Mouse (Mus musculus): ENCODE results near the gene Prtn3. TPM values are rescaled to one million over a fixed set of nuclear protein-coding genes. Genes with fewer than 3 reads are reported as not detected.

Gene Prtn3
- 11.8 and 14.1 TPM in 2 replicates for polyA plus RNA-seq (2016; fragmentation: Nextera tagmentation; extraction: Ambion mirVana)

- Histone ChIP-seq H3K36me3 (peaks cover 23% of the 10 kb centered on the region), H3K9ac (peak within 1 kb of the TSS; percentile 94), H3K9me3 (replicated peaks) (no peaks in the 10 kb centered on the region), H3K27ac (peak within 1 kb of the TSS; percentile 96), H3K27me3 (no peaks in the 10 kb centered on the region), H3K4me2 (replicated peaks) (peak within 1 kb of the TSS; percentile 81), H3K4me1 (peaks cover 44% of the 10 kb centered on the region), H3K4me3 (peak within 1 kb of the TSS; percentile 60)
- under 1% methylated on average over 56 of the region's 57 CpGs for WGBS
- ATAC-seq (ENCODE audit: low FRiP score), result peak; percentile 93
Measured at GRCm38 (mm10) chr10:79874290-79874862, at the start of gene Prtn3, which contains the start of gene Plppr3. TSS of gene Prtn3 (plus strand) at chr10:79874476. TSS of gene Plppr3 (minus strand) at chr10:79874634.

- 0 out of 2 replicates have a peak, but pooled peaks cover 3% of the 10 kb centered on the region for H3K9me3 ChIP-seq (replicated peaks)
- no peaks in the 10 kb centered on the region for H3K27me3 ChIP-seq
- no peaks in the 10 kb centered on the region for H3K4me1 ChIP-seq
- H3K36me3 ChIP-seq, result no peaks in the 10 kb centered on the region
- ATAC-seq (ENCODE audit: low FRiP score), result no peak
- H3K4me2 ChIP-seq (replicated peaks), result no peak overlapping the region
- H3K9ac ChIP-seq, result no peak overlapping the region
- 90% methylated on average over 3 of the region's 3 CpGs for WGBS
- no peak overlapping the region for H3K27ac ChIP-seq
- no peak overlapping the region for H3K4me3 ChIP-seq
Measured at GRCm38 (mm10) chr10:79831583-79831982, 42.7 kb upstream of the Prtn3 start.

- Histone ChIP-seq H3K36me3 (no peaks in the 10 kb centered on the region), H3K9me3 (replicated peaks) (0 out of 2 replicates have a peak, but pooled peaks cover 1% of the 10 kb centered on the region), H3K4me3 (no peak overlapping the region), H3K4me1 (no peaks in the 10 kb centered on the region), H3K27ac (no peak overlapping the region), H3K9ac (no peak overlapping the region), H3K27me3 (no peaks in the 10 kb centered on the region), H3K4me2 (replicated peaks) (no peak overlapping the region)
- WGBS, result 73% methylated on average over 7 of the region's 7 CpGs
- ATAC-seq (ENCODE audit: low FRiP score), result no peak
Measured at GRCm38 (mm10) chr10:79832026-79832785, 42.1 kb upstream of the Prtn3 start.

GRCm38 (mm10) chr10:79832786-79833181 is 41.5 kb upstream of the Prtn3 start:
- Histone ChIP-seq H3K4me1 (no peaks in the 10 kb centered on the region), H3K4me2 (replicated peaks) (no peak overlapping the region), H3K9ac (no peak overlapping the region), H3K27me3 (no peaks in the 10 kb centered on the region), H3K36me3 (no peaks in the 10 kb centered on the region), H3K4me3 (no peak overlapping the region), H3K9me3 (replicated peaks) (no peaks in the 10 kb centered on the region), H3K27ac (no peak overlapping the region)
- WGBS, result 75% methylated on average over 9 of the region's 9 CpGs
- no peak for ATAC-seq (ENCODE audit: low FRiP score)

GRCm38 (mm10) chr10:79834769-79835398 is 39.4 kb upstream of the Prtn3 start:
- H3K36me3 ChIP-seq, result no peaks in the 10 kb centered on the region
- no peaks in the 10 kb centered on the region for H3K27me3 ChIP-seq
- H3K9ac ChIP-seq, result no peak overlapping the region
- H3K9me3 ChIP-seq (replicated peaks), result no peaks in the 10 kb centered on the region
- no peak overlapping the region for H3K27ac ChIP-seq
- 29% methylated on average over 9 of the region's 9 CpGs for WGBS
- no peak overlapping the region for H3K4me2 ChIP-seq (replicated peaks)
- no peak overlapping the region for H3K4me3 ChIP-seq
- ATAC-seq (ENCODE audit: low FRiP score), result peak; percentile 60
- no peaks in the 10 kb centered on the region for H3K4me1 ChIP-seq

- Histone ChIP-seq H3K27me3 (no peaks in the 10 kb centered on the region), H3K4me3 (no peak overlapping the region), H3K9me3 (replicated peaks) (no peaks in the 10 kb centered on the region), H3K4me2 (replicated peaks) (no peak overlapping the region), H3K4me1 (peaks cover 13% of the 10 kb centered on the region), H3K9ac (no peak overlapping the region), H3K36me3 (no peaks in the 10 kb centered on the region), H3K27ac (no peak overlapping the region)
- no peak for ATAC-seq (ENCODE audit: low FRiP score)
- 93% methylated on average over 3 of the region's 3 CpGs for WGBS
Measured at GRCm38 (mm10) chr10:79836918-79837317, 37.4 kb upstream of the Prtn3 start.

GRCm38 (mm10) chr10:79838151-79838550 is 36.1 kb upstream of the Prtn3 start:
- H3K9ac ChIP-seq, result no peak overlapping the region
- 67% methylated on average over 2 of the region's 2 CpGs for WGBS
- no peak for ATAC-seq (ENCODE audit: low FRiP score)

GRCm38 (mm10) chr10:79840091-79840490 is 34.2 kb upstream of the Prtn3 start:
- Histone ChIP-seq H3K36me3 (no peaks in the 10 kb centered on the region), H3K27me3 (no peaks in the 10 kb centered on the region), H3K27ac (peak overlapping the region; percentile 69), H3K4me2 (replicated peaks) (0 out of 2 replicates have a peak overlapping the region, but pooled peaks have one; percentile 53), H3K9me3 (replicated peaks) (no peaks in the 10 kb centered on the region), H3K9ac (no peak overlapping the region), H3K4me3 (peak overlapping the region; percentile 17; the same call in 1 of the 2 replicates), H3K4me1 (peaks cover 27% of the 10 kb centered on the region)
- ATAC-seq (ENCODE audit: low FRiP score), result no peak
- WGBS, result 87% methylated on average over 3 of the region's 3 CpGs

More at GRCm38 (mm10) chr10:79838151-79838550, 36.1 kb upstream of the Prtn3 start:
- no peak overlapping the region for H3K4me3 ChIP-seq
- no peak overlapping the region for H3K4me2 ChIP-seq (replicated peaks)
- peaks cover 20% of the 10 kb centered on the region for H3K4me1 ChIP-seq
- H3K36me3 ChIP-seq, result no peaks in the 10 kb centered on the region
- H3K9me3 ChIP-seq (replicated peaks), result no peaks in the 10 kb centered on the region
- no peaks in the 10 kb centered on the region for H3K27me3 ChIP-seq
- no peak overlapping the region for H3K27ac ChIP-seq

GRCm38 (mm10) chr10:79840644-79841551 is 33.4 kb upstream of the Prtn3 start:
- peaks cover 27% of the 10 kb centered on the region for H3K4me1 ChIP-seq
- under 1% methylated on average over 24 of the region's 24 CpGs for WGBS
- H3K27ac ChIP-seq, result peak overlapping the region; percentile 69
- H3K9me3 ChIP-seq (replicated peaks), result no peaks in the 10 kb centered on the region
- no peaks in the 10 kb centered on the region for H3K27me3 ChIP-seq
- H3K36me3 ChIP-seq, result no peaks in the 10 kb centered on the region
- peak overlapping the region; percentile 36 for H3K9ac ChIP-seq
- peak overlapping the region; percentile 17 for H3K4me3 ChIP-seq
- ATAC-seq (ENCODE audit: low FRiP score), result peak; percentile 77
- H3K4me2 ChIP-seq (replicated peaks), result peak overlapping the region; percentile 53

GRCm38 (mm10) chr10:79842322-79842721 is 32.0 kb upstream of the Prtn3 start:
- H3K27me3 ChIP-seq, result no peaks in the 10 kb centered on the region
- peaks cover 27% of the 10 kb centered on the region for H3K4me1 ChIP-seq
- no peak overlapping the region for H3K4me3 ChIP-seq
- no peaks in the 10 kb centered on the region for H3K36me3 ChIP-seq
- 72% methylated on average over 3 of the region's 3 CpGs for WGBS
- H3K9me3 ChIP-seq (replicated peaks), result no peaks in the 10 kb centered on the region
- ATAC-seq (ENCODE audit: low FRiP score), result no peak
- no peak overlapping the region for H3K9ac ChIP-seq
- H3K27ac ChIP-seq, result peak overlapping the region; percentile 13; the same call in 1 of the 2 replicates
- H3K4me2 ChIP-seq (replicated peaks), result no peak overlapping the region

GRCm38 (mm10) chr10:79843476-79843875 is 30.8 kb upstream of the Prtn3 start:
- H3K27me3 ChIP-seq, result no peaks in the 10 kb centered on the region
- 0 out of 2 replicates have a peak, but pooled peaks have one; percentile 46 for ATAC-seq (ENCODE audit: low FRiP score)
- H3K4me2 ChIP-seq (replicated peaks), result no peak overlapping the region
- peaks cover 27% of the 10 kb centered on the region for H3K4me1 ChIP-seq
- H3K36me3 ChIP-seq, result no peaks in the 10 kb centered on the region
- no peaks in the 10 kb centered on the region for H3K9me3 ChIP-seq (replicated peaks)
- no peak overlapping the region for H3K27ac ChIP-seq
- WGBS, result 76% methylated on average over 6 of the region's 6 CpGs
- H3K4me3 ChIP-seq, result no peak overlapping the region
- H3K9ac ChIP-seq, result no peak overlapping the region

All from hindbrain, embryonic 12.5 days (tissue).